Mouse (Mus musculus): ENCODE results near the gene Cd68.

DNA sequence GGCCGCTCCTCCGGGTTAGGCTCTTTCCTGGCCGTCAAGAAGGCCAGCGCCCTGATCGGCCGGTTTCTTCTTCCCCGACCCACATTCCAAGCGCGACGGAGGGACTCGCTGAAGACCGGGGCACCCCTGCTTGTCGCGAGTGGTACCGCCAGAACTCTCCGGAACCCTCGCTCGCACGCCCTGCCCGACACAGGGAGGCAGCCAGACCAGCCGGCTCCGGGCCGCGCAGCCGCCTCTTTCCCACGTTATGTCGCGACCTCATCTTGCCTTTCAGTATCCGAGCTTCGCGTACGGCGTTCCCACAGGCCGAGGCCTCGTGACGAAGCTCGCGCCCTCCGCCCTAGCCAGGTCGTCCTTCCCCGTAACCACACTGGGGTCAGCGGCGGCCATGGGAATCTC lies 5.8 kb upstream of the Cd68 start:
- TF ChIP-seq POLR2A (IDR thresholded peaks at IDR 0.05; ENCODE audit: low read depth, low read length): no peak
- no peak for TF ChIP-seq CTCF (IDR thresholded peaks at IDR 0.05; ENCODE audit: extremely low read depth, insufficient read length, insufficient replicate concordance, low read depth, low read length)

All from small intestine, adult 2 months (tissue).